Mouse (Mus musculus): ENCODE results near the gene Lrrc4.

- TF ChIP-seq CTCF (conservative IDR thresholded peaks at IDR 0.05; ENCODE audit: low read length) (no peak), NANOG (IDR thresholded peaks at IDR 0.05; ENCODE audit: borderline replicate concordance, low read length) (no peak)
These were observed 113.7 kb downstream of the Lrrc4 start for GRCm38 (mm10) chr6:28717845-28718237.
